Mouse (Mus musculus): ENCODE results near the gene Cd52. TPM values are rescaled to one million over a fixed set of nuclear protein-coding genes. Genes with fewer than 3 reads are reported as not detected.

Gene Cd52
- polyA plus RNA-seq, 1 experiment from 2014 or later = 13.1 TPM

GRCm38 (mm10) chr4:134092382-134093288, 2.2 kb downstream of the Cd52 start:
- TF ChIP-seq CTCF (IDR thresholded peaks at IDR 0.05; ENCODE audit: low read depth) = peak; percentile 76
- Histone ChIP-seq H3K9me3 (ENCODE audit: low read depth, low read length) (no peaks in the 10 kb centered on the region), H3K9ac (no peak overlapping the region), H3K27ac (ENCODE audit: low read depth) (no peak overlapping the region), H3K36me3 (ENCODE audit: insufficient read depth) (no peaks in the 10 kb centered on the region), H3K4me3 (ENCODE audit: low read depth, low read length) (no peak overlapping the region), H3K27me3 (ENCODE audit: insufficient read depth, low read length) (no peaks in the 10 kb centered on the region), H3K4me1 (ENCODE audit: insufficient read depth) (no peaks in the 10 kb centered on the region), H3K4me2 (no peak overlapping the region)
- peak; percentile 63 for DNase-seq
- ATAC-seq (ENCODE audit: insufficient read depth) = no peak
- 69% methylated on average over 6 of the region's 6 CpGs for WGBS

DNA sequence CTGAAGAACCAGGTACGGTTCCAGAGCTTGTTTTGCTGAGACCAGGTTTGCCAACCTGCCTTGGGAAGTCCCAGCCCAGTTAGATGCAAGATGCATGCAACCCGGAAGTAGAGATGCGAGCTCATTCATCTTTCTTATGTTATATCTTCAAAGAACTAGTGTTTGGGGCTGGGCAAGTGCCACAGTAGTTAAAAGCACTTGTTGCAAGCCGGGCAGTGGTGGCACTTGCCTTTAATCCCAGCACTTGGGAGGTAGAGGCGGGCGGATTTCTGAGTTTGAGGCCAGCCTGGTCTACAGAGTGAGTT, 3.7 kb downstream of the Cd52 start:
- Histone ChIP-seq H3K9ac (no peak overlapping the region), H3K36me3 (ENCODE audit: insufficient read depth) (no peaks in the 10 kb centered on the region), H3K4me1 (ENCODE audit: insufficient read depth) (no peaks in the 10 kb centered on the region), H3K4me2 (no peak overlapping the region), H3K4me3 (ENCODE audit: low read depth, low read length) (no peak overlapping the region), H3K9me3 (ENCODE audit: low read depth, low read length) (no peaks in the 10 kb centered on the region), H3K27ac (ENCODE audit: low read depth) (no peak overlapping the region), H3K27me3 (ENCODE audit: insufficient read depth, low read length) (no peaks in the 10 kb centered on the region)
- no peak for DNase-seq
- no peak for ATAC-seq (ENCODE audit: insufficient read depth)
- no peak for TF ChIP-seq CTCF (IDR thresholded peaks at IDR 0.05; ENCODE audit: low read depth)
- 72% methylated on average over 6 of the region's 6 CpGs for WGBS

GRCm38 (mm10) chr4:134090521-134091224, 4.2 kb downstream of the Cd52 start:
- H3K4me3 ChIP-seq (ENCODE audit: low read depth, low read length) = no peak overlapping the region

DNA sequence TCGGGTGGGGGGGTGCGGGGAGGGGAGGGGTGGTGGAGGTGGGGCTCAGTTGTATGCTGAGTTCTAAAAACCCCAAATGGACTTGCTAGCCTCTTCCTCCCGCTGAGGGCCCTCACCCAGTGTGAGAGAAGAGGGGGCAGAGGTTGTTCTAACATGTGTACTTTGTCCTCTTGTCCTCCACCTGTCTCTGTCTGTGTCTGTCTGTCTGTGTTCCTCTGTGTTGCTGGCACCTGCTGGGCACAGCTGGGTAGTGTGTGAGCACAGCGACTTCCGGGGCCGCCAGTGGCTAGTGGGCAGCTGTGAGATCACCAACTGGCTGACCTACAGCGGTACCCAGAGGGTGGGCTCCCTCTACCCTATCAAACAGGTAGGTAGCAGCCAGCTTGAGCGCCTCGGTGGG, 5.9 kb downstream of the Cd52 start:
- Histone ChIP-seq H3K4me3 (ENCODE audit: low read depth, low read length) (no peak overlapping the region), H3K9ac (no peak overlapping the region), H3K4me1 (ENCODE audit: insufficient read depth) (no peaks in the 10 kb centered on the region), H3K27ac (ENCODE audit: low read depth) (no peak overlapping the region), H3K36me3 (ENCODE audit: insufficient read depth) (no peaks in the 10 kb centered on the region), H3K4me2 (no peak overlapping the region), H3K9me3 (ENCODE audit: low read depth, low read length) (no peaks in the 10 kb centered on the region), H3K27me3 (ENCODE audit: insufficient read depth, low read length) (no peaks in the 10 kb centered on the region)
- no peak for TF ChIP-seq CTCF (IDR thresholded peaks at IDR 0.05; ENCODE audit: low read depth)
- WGBS = 71% methylated on average over 9 of the region's 9 CpGs
- DNase-seq (no peak), ATAC-seq (ENCODE audit: insufficient read depth) (no peak)

More at GRCm38 (mm10) chr4:134090521-134091224, 4.2 kb downstream of the Cd52 start:
- Histone ChIP-seq H3K9me3 (ENCODE audit: low read depth, low read length) (no peaks in the 10 kb centered on the region), H3K4me1 (ENCODE audit: insufficient read depth) (no peaks in the 10 kb centered on the region), H3K27me3 (ENCODE audit: insufficient read depth, low read length) (no peaks in the 10 kb centered on the region), H3K4me2 (no peak overlapping the region), H3K36me3 (ENCODE audit: insufficient read depth) (no peaks in the 10 kb centered on the region), H3K27ac (ENCODE audit: low read depth) (no peak overlapping the region), H3K9ac (no peak overlapping the region)
- no peak for TF ChIP-seq CTCF (IDR thresholded peaks at IDR 0.05; ENCODE audit: low read depth)
- WGBS = 68% methylated on average over 16 of the region's 16 CpGs
- DNase-seq (no peak), ATAC-seq (ENCODE audit: insufficient read depth) (no peak)

- Histone ChIP-seq H3K4me1 (ENCODE audit: insufficient read depth) (no peaks in the 10 kb centered on the region), H3K27ac (ENCODE audit: low read depth) (no peak overlapping the region), H3K4me3 (ENCODE audit: low read depth, low read length) (no peak overlapping the region), H3K36me3 (ENCODE audit: insufficient read depth) (no peaks in the 10 kb centered on the region), H3K27me3 (ENCODE audit: insufficient read depth, low read length) (no peaks in the 10 kb centered on the region), H3K9me3 (ENCODE audit: low read depth, low read length) (no peaks in the 10 kb centered on the region), H3K4me2 (no peak overlapping the region), H3K9ac (no peak overlapping the region)
- ATAC-seq (ENCODE audit: insufficient read depth) (0 out of 2 replicates have a peak, but pooled peaks have one; percentile 65), DNase-seq (peak; percentile 71)
- TF ChIP-seq CTCF (IDR thresholded peaks at IDR 0.05; ENCODE audit: low read depth) = peak; percentile 89
- 31% methylated on average over 7 of the region's 7 CpGs for WGBS
Observed at GRCm38 (mm10) chr4:134087412-134087811, 7.5 kb downstream of the Cd52 start.

GRCm38 (mm10) chr4:134084999-134085398, 9.9 kb downstream of the Cd52 start:
- Histone ChIP-seq H3K27ac (ENCODE audit: low read depth) (no peak overlapping the region), H3K4me2 (no peak overlapping the region), H3K9me3 (ENCODE audit: low read depth, low read length) (no peaks in the 10 kb centered on the region), H3K9ac (no peak overlapping the region), H3K4me3 (ENCODE audit: low read depth, low read length) (no peak overlapping the region), H3K27me3 (ENCODE audit: insufficient read depth, low read length) (0 out of 2 replicates have a peak, but pooled peaks cover 3% of the 10 kb centered on the region), H3K36me3 (ENCODE audit: insufficient read depth) (no peaks in the 10 kb centered on the region), H3K4me1 (ENCODE audit: insufficient read depth) (no peaks in the 10 kb centered on the region)
- TF ChIP-seq CTCF (IDR thresholded peaks at IDR 0.05; ENCODE audit: low read depth) = peak; percentile 30; the same call in 1 of the 2 replicates
- DNase-seq (no peak), ATAC-seq (ENCODE audit: insufficient read depth) (no peak)
- WGBS = 88% methylated on average over 4 of the region's 4 CpGs

DNA sequence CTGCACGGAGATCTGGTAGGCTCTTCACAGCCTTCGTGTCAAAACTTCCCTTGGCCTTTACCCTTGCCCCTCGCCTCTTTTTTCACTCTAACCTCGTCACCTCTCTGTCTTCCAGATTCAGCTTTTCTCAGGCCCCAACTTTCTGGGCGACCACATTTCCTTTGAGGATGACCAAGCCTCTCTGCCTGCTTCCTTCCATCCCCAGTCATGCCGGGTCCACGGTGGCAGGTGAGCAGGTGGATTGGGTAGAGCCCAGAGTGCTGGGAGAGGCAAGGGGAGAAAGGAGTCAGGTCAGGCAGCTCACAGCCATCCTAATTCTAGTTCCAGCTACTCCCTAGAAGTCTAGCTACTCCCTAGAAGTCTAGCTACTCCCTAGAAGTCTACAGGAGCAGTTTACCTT, 12.4 kb downstream of the Cd52 start:
- TF ChIP-seq CTCF (IDR thresholded peaks at IDR 0.05; ENCODE audit: low read depth) = no peak
- H3K27ac ChIP-seq (ENCODE audit: low read depth) = no peak overlapping the region
- no peaks in the 10 kb centered on the region for H3K4me1 ChIP-seq (ENCODE audit: insufficient read depth)
- peak overlapping the region; percentile 42 for H3K4me3 ChIP-seq (ENCODE audit: low read depth, low read length)
- peak overlapping the region; percentile 75 for H3K4me2 ChIP-seq
- H3K27me3 ChIP-seq (ENCODE audit: insufficient read depth, low read length) = 0 out of 2 replicates have a peak, but pooled peaks cover 3% of the 10 kb centered on the region
- no peaks in the 10 kb centered on the region for H3K9me3 ChIP-seq (ENCODE audit: low read depth, low read length)
- DNase-seq (no peak), ATAC-seq (ENCODE audit: insufficient read depth) (no peak)
- no peaks in the 10 kb centered on the region for H3K36me3 ChIP-seq (ENCODE audit: insufficient read depth)
- WGBS = 15% methylated on average over 7 of the region's 7 CpGs
- H3K9ac ChIP-seq = 0 out of 2 replicates have a peak overlapping the region, but pooled peaks have one; percentile 2

All from lung, embryonic 14.5 days (tissue).